Mouse (Mus musculus) brain, embryonic 14.5 days (tissue): ENCODE data around the gene Ift46. TPM values are rescaled to one million over a fixed set of nuclear protein-coding genes. Genes with fewer than 3 reads are reported as not detected.
A peak's percentile ranks its signal among the peaks of the same experiment; 100 is the strongest.

Experiments
- DNase-seq: peaks from one replicate; pipeline ENCODE4 v3.0.0-alpha.2; 2011; ENCODE audit warnings: low read depth
- CTCF ChIP-seq: fragments of 200-500 bp; IDR thresholded peaks from 2 replicates; pipeline ENCODE4 v1.5.1; 2012; ENCODE audit warnings: inconsistent platforms, mild to moderate bottlenecking, moderate library complexity, borderline replicate concordance; ENCODE audit not compliant: insufficient read depth, insufficient read length; ENCODE audit errors: extremely low read depth
- POLR2A ChIP-seq: fragments of 200-500 bp; IDR thresholded peaks from 2 replicates; pipeline ENCODE4 v1.6.1; 2012; ENCODE audit warnings: mild to moderate bottlenecking, inconsistent platforms, borderline replicate concordance; ENCODE audit not compliant: poor library complexity, insufficient read depth, insufficient read length, severe bottlenecking; ENCODE audit errors: extremely low read depth
- polyA plus RNA-seq: library from polyadenylated mRNA; depleted of rRNA; stranded (reverse); fragments of >200 nt; gene quantifications from 2 replicates; pipeline ENCODE4 v1.2.3, GENCODE M21; 2012; rRNA removed

Gene Ift46
- polyA plus RNA-seq, 1 experiment, result 147 TPM

GRCm38 (mm10) chr9:44826660-44827059 lies 59.0 kb downstream of the Ift46 start:
- TF ChIP-seq POLR2A (no peak), CTCF (no peak)
- DNase-seq, result no peak

- TF ChIP-seq POLR2A, result no peak
- TF ChIP-seq CTCF, result no peak
- DNase-seq, result no peak
Observed at GRCm38 (mm10) chr9:44828944-44829343, 61.2 kb downstream of the Ift46 start.

- peak; percentile 11 for DNase-seq
- TF ChIP-seq CTCF (no peak), POLR2A (no peak)
Observed at GRCm38 (mm10) chr9:44830506-44830905, 62.8 kb downstream of the Ift46 start.

- no peak for TF ChIP-seq POLR2A
- DNase-seq, result peak; percentile 24
Observed at GRCm38 (mm10) chr9:44832356-44832755, 64.6 kb downstream of the Ift46 start.

- DNase-seq, result peak; percentile 90
- TF ChIP-seq POLR2A, result no peak
- peak; percentile 86 for TF ChIP-seq CTCF
Observed at GRCm38 (mm10) chr9:44836439-44836838, 68.7 kb downstream of the Ift46 start.

GRCm38 (mm10) chr9:44841241-44841640 lies 73.5 kb downstream of the Ift46 start:
- TF ChIP-seq CTCF, result peak; percentile 49; the same call in 1 of the 2 replicates
- no peak for TF ChIP-seq POLR2A
- peak; percentile 24 for DNase-seq

Other genes with a start within 250 kb of the Ift46 start
- gene Cxcr5, start 206.0 kb upstream of the Ift46 start, polyA plus RNA-seq, result 0.03 and 0.04 TPM in 2 replicates
- 40.8 and 68.4 TPM in 2 replicates for gene Ddx6, start 163.0 kb upstream of the Ift46 start, polyA plus RNA-seq
- gene Treh, start 94.7 kb upstream of the Ift46 start, polyA plus RNA-seq, result not detected in 2 replicates
- 151 and 169 TPM in 2 replicates for gene Phldb1, start 32.7 kb upstream of the Ift46 start, polyA plus RNA-seq
- 57.1 and 76.9 TPM in 2 replicates for gene Arcn1, start 63 bp upstream of the Ift46 start, polyA plus RNA-seq
- gene Tmem25, start 31.4 kb downstream of the Ift46 start, polyA plus RNA-seq, result 19.6 and 28.1 TPM in 2 replicates
- 1.1 and 1.2 TPM in 2 replicates for gene Ttc36, start 35.2 kb downstream of the Ift46 start, polyA plus RNA-seq
- 25.6 and 41.4 TPM in 2 replicates for gene Kmt2a, start 113.4 kb downstream of the Ift46 start, polyA plus RNA-seq
- gene Atp5l, start 152.8 kb downstream of the Ift46 start, polyA plus RNA-seq, result 610 and 841 TPM in 2 replicates
- 24.0 and 42.3 TPM in 2 replicates for gene Ube4a, start 197.7 kb downstream of the Ift46 start, polyA plus RNA-seq
- gene Cd3g, start 212.5 kb downstream of the Ift46 start, polyA plus RNA-seq, result not detected in 2 replicates
- not detected in 2 replicates for gene Cd3d, start 213.9 kb downstream of the Ift46 start, polyA plus RNA-seq
- not detected in 2 replicates for gene Cd3e, start 241.7 kb downstream of the Ift46 start, polyA plus RNA-seq